Mouse (Mus musculus) olfactory bulb, adult 2 months (tissue): Measurements from ENCODE around the gene Cby1.

ENCODE experiments used
- CTCF ChIP-seq: fragments of 200-500 bp; IDR thresholded peaks from 2 replicates; pipeline ENCODE4 v1.5.1; 2012; ENCODE audit warnings: low read depth, mild to moderate bottlenecking, low read length, moderate library complexity; ENCODE audit not compliant: insufficient read depth
- POLR2A ChIP-seq: fragments of 200-500 bp; IDR thresholded peaks from 2 replicates; pipeline ENCODE4 v1.6.1; 2012; ENCODE audit warnings: mild to moderate bottlenecking, low read depth, low read length, moderate library complexity; ENCODE audit not compliant: insufficient read depth

- TF ChIP-seq POLR2A (no peak), CTCF (no peak)
Observed at GRCm38 (mm10) chr15:79609226-79609625, 49.8 kb upstream of the Cby1 start.
